Mouse (Mus musculus): ENCODE measurements at regions not wholly inside any gene's neighbourhood (a gene's known extent, or its start where the extent isn't known, plus 50 kb on each side); places are given as distances from the start of the nearest gene placed in this dataset.

DNA sequence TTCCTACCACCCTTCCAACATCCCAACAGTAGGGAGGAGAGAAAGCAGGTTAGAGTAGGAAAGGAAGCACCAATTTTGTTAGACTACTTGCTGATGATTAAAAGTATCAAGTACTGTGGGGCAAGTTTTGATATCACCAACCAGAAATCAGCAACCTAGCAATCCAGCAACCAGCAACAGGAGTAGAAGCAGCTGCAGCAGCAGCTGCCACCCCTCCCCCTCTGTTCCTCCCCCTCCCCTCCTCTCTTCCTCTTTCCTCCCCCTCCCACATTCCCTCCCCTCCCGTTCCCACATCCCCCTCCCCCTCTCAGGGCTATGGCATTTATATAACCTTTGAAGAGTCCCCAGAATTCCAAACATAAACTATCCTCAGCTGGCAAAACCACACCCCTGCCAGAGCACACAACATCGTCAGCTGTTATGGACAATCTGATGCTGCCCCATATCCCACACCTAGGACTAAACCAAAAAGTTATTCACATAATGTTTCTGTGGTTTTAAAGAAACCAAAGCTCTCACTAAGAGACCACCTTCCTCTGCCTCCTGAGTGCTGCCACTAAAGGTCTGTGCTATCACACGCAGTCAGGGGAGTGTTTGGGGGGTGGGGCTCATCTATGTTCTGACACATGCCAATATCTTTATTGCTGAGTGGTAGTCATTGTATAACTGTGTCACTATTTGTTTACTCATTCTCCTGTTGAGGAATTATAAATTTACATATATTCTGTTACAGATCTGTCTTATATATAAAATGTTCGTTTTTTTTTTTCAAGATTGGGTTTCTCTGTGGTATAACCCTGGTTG is 158.9 kb upstream of the Bcor start:
- ATAC-seq (ENCODE audit: insufficient read depth, low read depth) (no peak), DNase-seq (ENCODE audit: low spot score) (no peak)
- H3K9me3 ChIP-seq (replicated peaks; ENCODE audit: control insufficient read depth, low read length), result no peaks in the 10 kb centered on the region
- no peak overlapping the region for H3K4me3 ChIP-seq (ENCODE audit: low read depth, low read length)
- no peak for TF ChIP-seq EP300 (IDR thresholded peaks at IDR 0.05; ENCODE audit: low read depth)
- no peak for TF ChIP-seq CTCF (IDR thresholded peaks at IDR 0.05; ENCODE audit: low read depth)
- no peaks in the 10 kb centered on the region for H3K4me1 ChIP-seq (ENCODE audit: control insufficient read depth, insufficient read depth)
- WGBS, result 48% methylated on average over 4 of the region's 4 CpGs
- H3K4me2 ChIP-seq (ENCODE audit: low read depth, low read length), result no peak overlapping the region
- H3K27me3 ChIP-seq (ENCODE audit: control insufficient read depth, insufficient read depth, low read length), result no peaks in the 10 kb centered on the region
- no peaks in the 10 kb centered on the region for H3K36me3 ChIP-seq (replicated peaks; ENCODE audit: control insufficient read depth, insufficient read depth, low read length)
- H3K27ac ChIP-seq (ENCODE audit: low read depth), result no peak overlapping the region
- H3K9ac ChIP-seq (replicated peaks; ENCODE audit: low read depth, low read length), result no peak overlapping the region

DNA sequence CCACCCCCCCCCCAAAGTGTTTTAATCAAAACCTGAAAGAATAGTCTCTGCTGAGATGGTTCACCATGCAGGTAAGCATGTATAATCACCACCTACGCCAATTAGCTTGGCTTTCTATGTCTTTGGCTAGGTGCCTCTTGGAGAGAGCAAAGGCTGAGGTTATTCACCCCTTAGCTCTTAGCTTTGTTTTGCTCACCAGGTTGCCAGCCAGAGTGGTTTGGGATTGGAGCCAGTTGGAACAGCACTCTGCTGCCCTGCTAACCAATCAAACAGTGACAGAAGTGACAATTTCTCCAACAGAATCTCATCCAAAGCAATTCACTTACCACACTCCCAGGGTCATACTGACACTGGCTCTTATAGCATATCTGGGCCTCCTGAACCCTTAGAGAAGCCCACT is 162.3 kb upstream of the Bcor start:
- DNase-seq (ENCODE audit: low spot score), result no peak
- WGBS, result 58% methylated on average over 1 of the region's 1 CpGs

DNA sequence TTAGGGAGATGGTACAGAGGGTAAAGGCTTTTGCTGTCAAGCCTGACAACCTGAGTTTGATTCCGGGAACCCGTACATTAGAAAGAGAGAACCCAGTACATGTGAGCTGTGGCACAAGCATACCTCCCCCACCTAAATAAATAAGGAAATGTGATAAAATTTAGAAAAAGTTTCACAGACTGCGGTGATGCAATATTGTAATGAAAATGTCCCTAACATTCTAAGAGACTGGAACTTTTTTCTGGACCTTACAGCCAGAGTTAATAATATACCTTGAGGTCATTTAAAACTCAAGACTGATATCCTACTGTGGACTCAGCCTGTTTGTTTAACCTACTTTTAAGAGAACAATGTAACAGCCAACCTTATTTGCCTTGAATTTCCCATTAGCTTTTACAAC is 163.1 kb upstream of the Bcor start:
- H3K27me3 ChIP-seq (ENCODE audit: control insufficient read depth, insufficient read depth, low read length), result no peaks in the 10 kb centered on the region
- TF ChIP-seq CTCF (IDR thresholded peaks at IDR 0.05; ENCODE audit: low read depth), result no peak
- TF ChIP-seq EP300 (IDR thresholded peaks at IDR 0.05; ENCODE audit: low read depth), result no peak
- no peaks in the 10 kb centered on the region for H3K36me3 ChIP-seq (replicated peaks; ENCODE audit: control insufficient read depth, insufficient read depth, low read length)
- no peak overlapping the region for H3K4me2 ChIP-seq (ENCODE audit: low read depth, low read length)
- ATAC-seq (ENCODE audit: insufficient read depth, low read depth) (no peak), DNase-seq (ENCODE audit: low spot score) (no peak)
- WGBS, result 77% methylated on average over 3 of the region's 3 CpGs
- no peaks in the 10 kb centered on the region for H3K9me3 ChIP-seq (replicated peaks; ENCODE audit: control insufficient read depth, low read length)
- H3K9ac ChIP-seq (replicated peaks; ENCODE audit: low read depth, low read length), result no peak overlapping the region
- H3K27ac ChIP-seq (ENCODE audit: low read depth), result no peak overlapping the region
- H3K4me1 ChIP-seq (ENCODE audit: control insufficient read depth, insufficient read depth), result no peaks in the 10 kb centered on the region
- H3K4me3 ChIP-seq (ENCODE audit: low read depth, low read length), result no peak overlapping the region

More for the DNA sequence above, 162.3 kb upstream of the Bcor start:
- no peak overlapping the region for H3K27ac ChIP-seq (ENCODE audit: low read depth)
- no peaks in the 10 kb centered on the region for H3K27me3 ChIP-seq (ENCODE audit: control insufficient read depth, insufficient read depth, low read length)
- no peak overlapping the region for H3K4me3 ChIP-seq (ENCODE audit: low read depth, low read length)
- no peak overlapping the region for H3K9ac ChIP-seq (replicated peaks; ENCODE audit: low read depth, low read length)
- no peak for TF ChIP-seq EP300 (IDR thresholded peaks at IDR 0.05; ENCODE audit: low read depth)
- TF ChIP-seq CTCF (IDR thresholded peaks at IDR 0.05; ENCODE audit: low read depth), result no peak
- no peaks in the 10 kb centered on the region for H3K9me3 ChIP-seq (replicated peaks; ENCODE audit: control insufficient read depth, low read length)
- H3K4me2 ChIP-seq (ENCODE audit: low read depth, low read length), result no peak overlapping the region
- H3K4me1 ChIP-seq (ENCODE audit: control insufficient read depth, insufficient read depth), result no peaks in the 10 kb centered on the region
- no peaks in the 10 kb centered on the region for H3K36me3 ChIP-seq (replicated peaks; ENCODE audit: control insufficient read depth, insufficient read depth, low read length)
- no peak for ATAC-seq (ENCODE audit: insufficient read depth, low read depth)

DNA sequence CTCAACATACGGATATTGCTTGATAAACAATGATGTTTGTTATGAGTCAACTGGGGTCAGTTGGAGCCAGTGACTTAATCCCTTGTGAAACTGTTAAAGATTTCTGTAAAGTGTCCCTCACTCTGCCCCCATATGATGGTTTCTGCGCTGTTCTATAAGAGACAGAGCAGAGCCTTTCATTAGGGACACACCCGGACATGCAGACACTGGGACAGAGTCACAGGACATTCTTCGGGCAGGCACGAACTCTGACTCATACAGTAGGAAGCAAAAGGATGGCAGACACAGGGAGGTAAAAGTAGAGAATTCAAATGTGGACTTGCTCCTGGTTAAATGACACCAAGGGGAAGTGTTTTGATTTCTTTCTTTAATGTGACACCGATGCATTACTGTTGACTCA is 163.7 kb upstream of the Bcor start:
- TF ChIP-seq EP300 (IDR thresholded peaks at IDR 0.05; ENCODE audit: low read depth) (no peak), CTCF (IDR thresholded peaks at IDR 0.05; ENCODE audit: low read depth) (no peak)
- no peak for DNase-seq (ENCODE audit: low spot score)
- Histone ChIP-seq H3K27me3 (ENCODE audit: control insufficient read depth, insufficient read depth, low read length) (no peaks in the 10 kb centered on the region), H3K4me2 (ENCODE audit: low read depth, low read length) (no peak overlapping the region), H3K9me3 (replicated peaks; ENCODE audit: control insufficient read depth, low read length) (no peaks in the 10 kb centered on the region), H3K4me3 (ENCODE audit: low read depth, low read length) (no peak overlapping the region), H3K36me3 (replicated peaks; ENCODE audit: control insufficient read depth, insufficient read depth, low read length) (no peaks in the 10 kb centered on the region), H3K27ac (ENCODE audit: low read depth) (no peak overlapping the region), H3K4me1 (ENCODE audit: control insufficient read depth, insufficient read depth) (no peaks in the 10 kb centered on the region), H3K9ac (replicated peaks; ENCODE audit: low read depth, low read length) (no peak overlapping the region)
- no peak for ATAC-seq (ENCODE audit: insufficient read depth, low read depth)
- 74% methylated on average over 6 of the region's 6 CpGs for WGBS

- 48% methylated on average over 4 of the region's 4 CpGs for WGBS
- no peak overlapping the region for H3K4me2 ChIP-seq (ENCODE audit: low read depth, low read length)
- TF ChIP-seq EP300 (IDR thresholded peaks at IDR 0.05; ENCODE audit: low read depth) (no peak), CTCF (IDR thresholded peaks at IDR 0.05; ENCODE audit: low read depth) (no peak)
- DNase-seq (ENCODE audit: low spot score) (no peak), ATAC-seq (ENCODE audit: insufficient read depth, low read depth) (no peak)
- no peaks in the 10 kb centered on the region for H3K9me3 ChIP-seq (replicated peaks; ENCODE audit: control insufficient read depth, low read length)
- no peaks in the 10 kb centered on the region for H3K4me1 ChIP-seq (ENCODE audit: control insufficient read depth, insufficient read depth)
- no peaks in the 10 kb centered on the region for H3K27me3 ChIP-seq (ENCODE audit: control insufficient read depth, insufficient read depth, low read length)
- no peak overlapping the region for H3K27ac ChIP-seq (ENCODE audit: low read depth)
- no peak overlapping the region for H3K9ac ChIP-seq (replicated peaks; ENCODE audit: low read depth, low read length)
- H3K36me3 ChIP-seq (replicated peaks; ENCODE audit: control insufficient read depth, insufficient read depth, low read length), result no peaks in the 10 kb centered on the region
- H3K4me3 ChIP-seq (ENCODE audit: low read depth, low read length), result no peak overlapping the region
These were observed 167.3 kb upstream of the Bcor start for GRCm38 (mm10) chrX:12327464-12327863.

DNA sequence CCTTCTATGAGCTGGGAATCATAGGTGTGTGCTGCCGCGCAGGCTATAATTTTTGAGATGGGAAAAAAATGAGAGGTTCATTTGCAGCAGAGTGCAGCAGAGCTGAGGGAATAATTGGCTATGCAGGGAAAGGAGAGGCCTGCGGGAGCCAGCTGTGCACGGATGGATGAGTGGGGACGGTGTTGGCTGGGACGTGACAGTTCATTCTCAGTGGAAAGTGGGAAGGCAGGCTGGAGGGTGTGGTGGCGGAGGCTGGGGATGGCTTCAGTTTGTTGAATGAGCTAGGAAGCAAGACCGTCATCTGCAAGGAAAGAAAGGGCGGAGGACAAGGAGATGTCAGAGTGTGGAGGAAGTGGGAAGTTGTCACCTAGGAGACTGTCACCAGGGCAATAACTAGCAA is 180.4 kb upstream of the Bcor start:
- no peaks in the 10 kb centered on the region for H3K9me3 ChIP-seq (replicated peaks; ENCODE audit: control insufficient read depth, low read length)
- H3K27ac ChIP-seq (ENCODE audit: low read depth), result no peak overlapping the region
- H3K4me1 ChIP-seq (ENCODE audit: control insufficient read depth, insufficient read depth), result no peaks in the 10 kb centered on the region
- ATAC-seq (ENCODE audit: insufficient read depth, low read depth) (no peak), DNase-seq (ENCODE audit: low spot score) (no peak)
- H3K36me3 ChIP-seq (replicated peaks; ENCODE audit: control insufficient read depth, insufficient read depth, low read length), result no peaks in the 10 kb centered on the region
- H3K27me3 ChIP-seq (ENCODE audit: control insufficient read depth, insufficient read depth, low read length), result no peaks in the 10 kb centered on the region
- no peak overlapping the region for H3K9ac ChIP-seq (replicated peaks; ENCODE audit: low read depth, low read length)
- no peak overlapping the region for H3K4me3 ChIP-seq (ENCODE audit: low read depth, low read length)
- H3K4me2 ChIP-seq (ENCODE audit: low read depth, low read length), result no peak overlapping the region
- 79% methylated on average over 9 of the region's 9 CpGs for WGBS
- TF ChIP-seq CTCF (IDR thresholded peaks at IDR 0.05; ENCODE audit: low read depth), result no peak
- no peak for TF ChIP-seq EP300 (IDR thresholded peaks at IDR 0.05; ENCODE audit: low read depth)
